Mouse (Mus musculus): ENCODE measurements at regions not wholly inside any gene's neighbourhood (a gene's known extent, or its start where the extent isn't known, plus 50 kb on each side); places are given as distances from the start of the nearest gene placed in this dataset.

DNA sequence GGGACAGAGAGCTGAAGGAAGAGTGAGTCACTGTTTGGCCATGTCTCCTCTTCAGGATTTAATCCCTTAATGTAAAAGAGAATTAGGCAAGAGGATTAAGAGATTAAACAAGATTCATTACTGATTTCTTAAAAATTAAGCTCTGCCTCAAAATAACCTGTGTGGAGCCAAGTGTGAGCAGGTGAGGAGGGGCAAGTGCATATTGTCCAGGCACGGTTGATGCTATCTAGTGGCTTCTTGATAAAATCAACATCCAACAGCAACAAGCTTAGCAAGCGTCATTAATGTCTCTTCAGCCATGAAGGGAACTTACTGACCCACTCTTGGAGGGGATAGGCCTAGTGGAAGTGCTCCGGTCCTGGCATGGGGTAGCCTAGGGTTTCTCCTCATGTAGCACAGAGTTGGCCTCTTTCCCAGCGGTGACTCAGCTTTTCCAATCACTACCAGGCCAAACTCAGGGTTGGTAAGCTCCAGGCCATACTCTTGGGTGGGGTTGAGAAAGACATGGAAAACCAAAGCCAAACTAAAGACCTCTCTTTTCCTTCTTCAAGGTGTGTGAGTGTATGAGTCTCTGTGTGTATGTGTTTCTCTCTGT, 55.0 kb upstream of the Ubr2 start:
- no peak for TF ChIP-seq CTCF (IDR thresholded peaks at IDR 0.05; ENCODE audit: low read depth, low read length)
- no peak for TF ChIP-seq POLR2AphosphoS5 (IDR thresholded peaks at IDR 0.05; ENCODE audit: insufficient replicate concordance, low read depth, low read length)
